Mouse (Mus musculus) spleen, adult 2 months (tissue): ENCODE data around the gene Rhpn2.

Experiments
- CTCF ChIP-seq: fragments of 200-500 bp; IDR thresholded peaks from 2 replicates; pipeline ENCODE4 v1.5.1; 2011; ENCODE audit warnings: mild to moderate bottlenecking, inconsistent platforms; ENCODE audit not compliant: insufficient read depth, insufficient read length, insufficient replicate concordance; ENCODE audit errors: extremely low read depth
- POLR2A ChIP-seq: fragments of 200-500 bp; IDR thresholded peaks from 2 replicates; pipeline ENCODE4 v1.6.1; 2011; ENCODE audit warnings: low read depth, low read length, inconsistent platforms

GRCm38 (mm10) chr7:35382706-35383353, 48.9 kb downstream of the Rhpn2 start:
- TF ChIP-seq POLR2A, result no peak
- no peak for TF ChIP-seq CTCF
